Mouse (Mus musculus): ENCODE data around the gene Ssc4d. TPM values are rescaled to one million over a fixed set of nuclear protein-coding genes. Genes with fewer than 3 reads are reported as not detected.
A peak's percentile ranks its signal among the peaks of the same experiment; 100 is the strongest.

Gene Ssc4d
- polyA plus RNA-seq, 1 experiment from 2014 or later, result 2.4 TPM

DNA sequence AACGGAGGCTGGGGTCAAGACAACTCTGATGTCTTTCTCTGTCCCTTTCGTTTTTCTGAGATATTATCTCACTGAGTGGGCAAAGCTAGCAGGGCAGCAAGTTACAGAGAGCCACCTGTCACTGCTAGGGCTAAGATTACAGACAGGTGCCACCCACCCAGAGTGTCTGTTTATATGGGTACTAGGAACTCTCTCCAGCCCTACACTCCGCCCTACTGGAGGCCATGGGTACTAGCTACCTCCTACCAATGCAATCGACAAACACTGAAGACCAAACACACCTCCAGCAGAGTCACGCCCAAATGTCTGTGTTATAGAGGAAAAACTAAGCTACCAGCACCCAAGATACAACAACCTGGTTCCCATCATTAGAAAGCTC is 56.3 kb downstream of the Ssc4d start:
- peaks cover 32% of the 10 kb centered on the region for H3K36me3 ChIP-seq (ENCODE audit: control insufficient read depth, insufficient read depth)

DNA sequence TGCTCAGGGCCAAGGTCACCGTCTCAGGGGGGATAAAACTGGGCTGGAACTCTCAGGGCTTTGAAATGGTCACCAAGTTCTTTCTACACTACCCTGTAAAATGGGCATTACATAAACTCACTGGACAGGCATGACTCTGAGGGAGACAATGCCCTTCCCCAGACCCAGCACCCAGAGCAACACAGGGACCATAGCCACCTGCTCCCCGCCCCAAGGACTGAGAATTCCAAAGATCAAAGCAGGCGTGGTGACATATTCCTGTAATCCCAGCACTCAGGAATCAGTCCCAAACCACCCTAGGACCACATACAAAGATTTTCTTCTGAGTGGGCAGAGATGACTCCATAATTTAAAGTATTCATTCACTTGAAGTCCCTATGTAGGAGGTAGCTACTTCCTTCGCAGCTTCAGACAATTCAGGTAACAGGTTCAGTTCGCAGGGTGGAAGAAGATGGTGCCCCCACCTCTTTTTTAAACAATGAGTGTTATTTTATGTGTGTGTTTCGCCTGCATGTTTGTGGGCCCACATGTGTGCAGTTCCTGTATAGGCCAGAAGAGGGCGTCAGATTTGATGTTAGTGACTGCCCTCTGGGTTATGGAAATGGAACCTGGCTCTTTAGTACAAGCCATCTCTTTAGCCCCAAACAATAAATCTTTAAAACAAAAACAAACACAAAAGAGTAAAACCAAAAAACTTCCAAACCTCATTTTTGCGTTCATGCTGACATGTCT is 56.8 kb downstream of the Ssc4d start:
- H3K4me3 ChIP-seq (ENCODE audit: low read depth, low read length), result no peak overlapping the region
- H3K36me3 ChIP-seq (ENCODE audit: control insufficient read depth, insufficient read depth), result peaks cover 32% of the 10 kb centered on the region
- H3K9ac ChIP-seq (ENCODE audit: low read depth, low read length), result no peak overlapping the region
- ATAC-seq, result no peak
- H3K27me3 ChIP-seq (replicated peaks; ENCODE audit: control insufficient read depth, insufficient read depth, low read length), result no peaks in the 10 kb centered on the region
- H3K4me1 ChIP-seq (replicated peaks; ENCODE audit: control insufficient read depth, insufficient read depth, low read length), result no peaks in the 10 kb centered on the region
- H3K4me2 ChIP-seq (replicated peaks; ENCODE audit: low read depth), result no peak overlapping the region
- no peak overlapping the region for H3K27ac ChIP-seq (ENCODE audit: low read depth, low read length)
- no peaks in the 10 kb centered on the region for H3K9me3 ChIP-seq (ENCODE audit: control insufficient read depth)
- 91% methylated on average over 8 of the region's 8 CpGs for WGBS
- peak; percentile 53 for TF ChIP-seq CTCF (IDR thresholded peaks at IDR 0.05; ENCODE audit: low read depth)

More for the DNA sequence above, 56.3 kb downstream of the Ssc4d start:
- no peaks in the 10 kb centered on the region for H3K4me1 ChIP-seq (replicated peaks; ENCODE audit: control insufficient read depth, insufficient read depth, low read length)
- H3K4me2 ChIP-seq (replicated peaks; ENCODE audit: low read depth), result no peak overlapping the region
- no peaks in the 10 kb centered on the region for H3K9me3 ChIP-seq (ENCODE audit: control insufficient read depth)
- ATAC-seq, result no peak
- no peak overlapping the region for H3K9ac ChIP-seq (ENCODE audit: low read depth, low read length)
- H3K27ac ChIP-seq (ENCODE audit: low read depth, low read length), result no peak overlapping the region
- no peaks in the 10 kb centered on the region for H3K27me3 ChIP-seq (replicated peaks; ENCODE audit: control insufficient read depth, insufficient read depth, low read length)
- H3K4me3 ChIP-seq (ENCODE audit: low read depth, low read length), result no peak overlapping the region
- TF ChIP-seq CTCF (IDR thresholded peaks at IDR 0.05; ENCODE audit: low read depth), result 0 out of 2 replicates have a peak, but pooled peaks have one; percentile 1
- WGBS, result 90% methylated on average over 5 of the region's 5 CpGs

DNA sequence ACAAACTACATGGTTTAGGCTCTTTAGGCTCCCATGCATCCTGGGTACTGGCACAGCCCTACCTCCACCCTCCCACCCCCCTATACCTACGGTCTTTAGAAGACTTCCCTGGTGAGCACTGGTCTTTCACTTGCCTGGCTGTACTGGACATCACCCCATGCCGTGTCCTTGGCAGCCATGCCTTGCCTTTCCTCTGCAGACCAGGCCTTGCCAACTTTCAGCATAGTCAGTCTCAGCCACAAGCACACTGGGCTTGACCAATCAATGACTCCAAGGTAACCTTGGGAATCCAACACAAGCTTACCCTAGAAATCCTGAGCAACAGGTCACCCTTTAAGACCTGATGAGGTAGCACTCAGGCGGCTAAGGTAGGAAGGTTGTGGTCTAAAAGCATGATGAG is 57.7 kb downstream of the Ssc4d start:
- ATAC-seq, result no peak
- Histone ChIP-seq H3K27me3 (replicated peaks; ENCODE audit: control insufficient read depth, insufficient read depth, low read length) (no peaks in the 10 kb centered on the region), H3K4me3 (ENCODE audit: low read depth, low read length) (no peak overlapping the region), H3K4me2 (replicated peaks; ENCODE audit: low read depth) (no peak overlapping the region), H3K27ac (ENCODE audit: low read depth, low read length) (no peak overlapping the region), H3K4me1 (replicated peaks; ENCODE audit: control insufficient read depth, insufficient read depth, low read length) (no peaks in the 10 kb centered on the region), H3K36me3 (ENCODE audit: control insufficient read depth, insufficient read depth) (peaks cover 29% of the 10 kb centered on the region; the same call in 1 of the 2 replicates), H3K9me3 (ENCODE audit: control insufficient read depth) (no peaks in the 10 kb centered on the region), H3K9ac (ENCODE audit: low read depth, low read length) (no peak overlapping the region)
- 90% methylated on average over 3 of the region's 3 CpGs for WGBS
- no peak for TF ChIP-seq CTCF (IDR thresholded peaks at IDR 0.05; ENCODE audit: low read depth)

DNA sequence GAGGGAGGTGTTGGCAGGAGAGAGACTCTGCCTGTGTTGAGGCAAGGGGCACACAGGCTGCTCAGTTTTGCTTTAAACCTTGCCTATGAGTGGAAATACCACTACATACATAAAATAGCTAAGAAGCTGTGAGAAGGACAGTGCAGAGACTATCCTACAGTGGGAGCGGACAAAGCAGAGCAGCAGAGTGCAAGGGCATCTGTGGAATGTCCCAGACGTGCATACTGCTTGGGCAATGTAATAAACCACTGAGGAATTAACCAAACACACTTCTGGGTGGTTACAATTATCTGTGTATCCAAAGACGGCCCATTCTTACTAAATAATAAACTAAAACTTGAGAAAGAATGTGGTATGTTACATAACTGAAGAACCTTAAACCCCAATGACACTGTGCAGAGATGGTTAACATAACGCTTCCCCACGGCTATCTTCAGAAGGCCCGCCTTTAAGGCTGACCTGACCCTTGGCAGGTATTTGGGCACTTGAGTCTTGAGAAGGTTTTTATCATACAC is 58.2 kb downstream of the Ssc4d start:
- H3K4me3 ChIP-seq (ENCODE audit: low read depth, low read length), result no peak overlapping the region
- TF ChIP-seq CTCF (IDR thresholded peaks at IDR 0.05; ENCODE audit: low read depth), result no peak
- ATAC-seq, result no peak
- H3K9ac ChIP-seq (ENCODE audit: low read depth, low read length), result no peak overlapping the region
- WGBS, result 54% methylated on average over 6 of the region's 6 CpGs
- no peak overlapping the region for H3K4me2 ChIP-seq (replicated peaks; ENCODE audit: low read depth)
- H3K4me1 ChIP-seq (replicated peaks; ENCODE audit: control insufficient read depth, insufficient read depth, low read length), result no peaks in the 10 kb centered on the region
- no peaks in the 10 kb centered on the region for H3K27me3 ChIP-seq (replicated peaks; ENCODE audit: control insufficient read depth, insufficient read depth, low read length)
- peaks cover 32% of the 10 kb centered on the region for H3K36me3 ChIP-seq (ENCODE audit: control insufficient read depth, insufficient read depth)
- H3K9me3 ChIP-seq (ENCODE audit: control insufficient read depth), result no peaks in the 10 kb centered on the region
- H3K27ac ChIP-seq (ENCODE audit: low read depth, low read length), result peak overlapping the region; percentile 35; the same call in 1 of the 2 replicates

DNA sequence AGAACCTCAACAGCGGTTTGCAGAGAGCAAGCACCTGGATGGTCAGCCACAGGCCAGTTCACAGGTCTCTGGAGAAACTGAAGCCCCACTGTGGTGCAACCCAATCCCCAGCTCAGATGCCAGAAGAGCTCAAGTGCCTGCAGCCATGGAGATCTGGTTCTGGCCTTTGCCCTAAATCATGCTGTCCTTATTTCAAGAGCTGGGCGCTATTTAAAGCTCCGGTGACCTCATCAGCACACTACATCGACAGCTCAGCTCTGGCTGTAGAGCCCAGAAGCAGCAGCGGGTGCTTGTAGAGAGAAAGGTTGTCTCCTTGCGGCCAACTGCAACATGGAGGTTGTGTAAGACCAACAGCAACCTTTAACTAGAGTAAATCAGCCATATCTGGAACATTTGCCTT is 60.2 kb downstream of the Ssc4d start:
- peaks cover 40% of the 10 kb centered on the region for H3K36me3 ChIP-seq (ENCODE audit: control insufficient read depth, insufficient read depth)
- H3K9me3 ChIP-seq (ENCODE audit: control insufficient read depth), result no peaks in the 10 kb centered on the region
- no peak for TF ChIP-seq CTCF (IDR thresholded peaks at IDR 0.05; ENCODE audit: low read depth)
- no peak overlapping the region for H3K4me2 ChIP-seq (replicated peaks; ENCODE audit: low read depth)
- H3K27ac ChIP-seq (ENCODE audit: low read depth, low read length), result peak overlapping the region; percentile 15; the same call in 1 of the 2 replicates
- H3K4me1 ChIP-seq (replicated peaks; ENCODE audit: control insufficient read depth, insufficient read depth, low read length), result no peaks in the 10 kb centered on the region
- WGBS, result 62% methylated on average over 6 of the region's 6 CpGs
- no peak overlapping the region for H3K9ac ChIP-seq (ENCODE audit: low read depth, low read length)
- ATAC-seq, result no peak
- no peaks in the 10 kb centered on the region for H3K27me3 ChIP-seq (replicated peaks; ENCODE audit: control insufficient read depth, insufficient read depth, low read length)
- H3K4me3 ChIP-seq (ENCODE audit: low read depth, low read length), result no peak overlapping the region

DNA sequence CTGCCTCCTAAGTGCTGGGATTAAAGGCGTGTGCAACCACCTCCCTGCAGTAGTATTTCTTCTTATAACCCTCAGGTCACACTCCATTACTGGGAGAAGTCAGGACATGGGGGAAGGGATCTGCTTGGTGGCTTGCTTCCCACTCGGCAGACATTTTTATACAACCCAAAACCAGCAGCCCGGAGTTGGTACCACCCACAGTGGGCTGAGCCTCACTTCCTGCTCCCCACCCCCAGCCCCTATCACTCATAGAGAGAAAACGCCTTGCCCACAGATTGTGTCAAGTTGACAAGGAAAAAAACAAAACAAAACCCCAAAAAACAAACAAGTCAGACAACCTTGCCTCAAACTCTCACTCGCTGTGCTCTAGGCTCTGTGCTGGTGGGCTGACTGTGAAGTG is 61.1 kb downstream of the Ssc4d start:
- Histone ChIP-seq H3K4me3 (ENCODE audit: low read depth, low read length) (no peak overlapping the region), H3K9me3 (ENCODE audit: control insufficient read depth) (no peaks in the 10 kb centered on the region), H3K27me3 (replicated peaks; ENCODE audit: control insufficient read depth, insufficient read depth, low read length) (no peaks in the 10 kb centered on the region), H3K4me1 (replicated peaks; ENCODE audit: control insufficient read depth, insufficient read depth, low read length) (no peaks in the 10 kb centered on the region), H3K36me3 (ENCODE audit: control insufficient read depth, insufficient read depth) (peaks cover 36% of the 10 kb centered on the region), H3K4me2 (replicated peaks; ENCODE audit: low read depth) (no peak overlapping the region), H3K27ac (ENCODE audit: low read depth, low read length) (no peak overlapping the region), H3K9ac (ENCODE audit: low read depth, low read length) (no peak overlapping the region)
- whole genome bisulfite sequencing, result 74% methylated on average over 5 of the region's 5 CpGs
- TF ChIP-seq CTCF (IDR thresholded peaks at IDR 0.05; ENCODE audit: low read depth), result no peak
- no peak for ATAC-seq
